Mouse (Mus musculus) midbrain, postnatal 0 days (tissue): Measurements from ENCODE around the gene Fkbp11. TPM values are rescaled to one million over a fixed set of nuclear protein-coding genes. Genes with fewer than 3 reads are reported as not detected.
A peak's percentile ranks its signal among the peaks of the same experiment; 100 is the strongest.

Experiments used
- ATAC-seq: fragments of 200-750 bp; cut with Nextera tagmentation; 2 replicates; pipeline ENCODE4 v1.8.0; 2017; ENCODE audit warnings: moderate number of reproducible peaks, mild to moderate bottlenecking, moderate TSS enrichment, moderate library complexity; ENCODE audit not compliant: low FRiP score
- DNase-seq: peaks from one replicate; pipeline ENCODE4 v3.0.0-alpha.2; 2015; ENCODE audit warnings: low spot score
- H3K27ac ChIP-seq: fragments of 300-500 bp; sonication (generic); 2 replicates; pipeline ENCODE4 v1.5.1; 2014; ENCODE audit warnings: low read depth, mild to moderate bottlenecking, low read length, mixed read lengths
- H3K27me3 ChIP-seq: fragments of 300-500 bp; sonication (generic); 2 replicates; pipeline ENCODE4 v1.6.1; 2014; ENCODE audit warnings: low read length, control low read depth, mixed read lengths; ENCODE audit not compliant: insufficient read depth
- H3K36me3 ChIP-seq: fragments of 300-500 bp; sonication (generic); 2 replicates; pipeline ENCODE4 v1.6.1; 2014; ENCODE audit warnings: low read length, control low read depth, mixed read lengths; ENCODE audit not compliant: insufficient read depth
- H3K4me1 ChIP-seq: fragments of 300-500 bp; sonication (generic); 2 replicates; pipeline ENCODE4 v1.6.1; 2014; ENCODE audit warnings: mild to moderate bottlenecking, control low read depth, antibody characterized with exemption, low read length, mixed read lengths; ENCODE audit not compliant: insufficient read depth
- H3K4me2 ChIP-seq: fragments of 300-500 bp; sonication (generic); 2 replicates; pipeline ENCODE4 v1.6.1; 2014; ENCODE audit warnings: low read depth, mild to moderate bottlenecking, low read length, mixed read lengths; ENCODE audit not compliant: poor library complexity, severe bottlenecking
- H3K4me3 ChIP-seq: fragments of 300-500 bp; sonication (generic); 2 replicates; pipeline ENCODE4 v1.5.1; 2014; ENCODE audit warnings: low read depth, mild to moderate bottlenecking, low read length, moderate library complexity
- H3K9ac ChIP-seq: fragments of 300-500 bp; sonication (generic); replicated peaks from 2 replicates; pipeline ENCODE4 v1.6.1; 2014; ENCODE audit warnings: mild to moderate bottlenecking, low read length, moderate library complexity, mixed read lengths; ENCODE audit not compliant: poor library complexity, severe bottlenecking
- H3K9me3 ChIP-seq: fragments of 300-500 bp; sonication (generic); 2 replicates; pipeline ENCODE4 v1.6.1; 2016; ENCODE audit warnings: low read length, control low read depth
- CTCF ChIP-seq: IDR thresholded peaks from 2 replicates; pipeline ENCODE4 v1.5.1; 2016; ENCODE audit warnings: antibody characterized with exemption, mild to moderate bottlenecking
- WGBS: fragments of 180-500 bp; shearing (Covaris S2); extraction: QIAGEN DNeasy Blood & Tissue Kit; methylation state at CpG from one replicate; pipeline ENCODE4 v1.1.7; 2014; 5-methylcytosine and 5-hydroxymethylcytosine counted together
- polyA plus RNA-seq: library from polyadenylated mRNA; unstranded; fragments of >200 nt; fragmentation: Nextera tagmentation; extraction: Ambion mirVana; gene quantifications from 2 replicates; pipeline ENCODE4 v1.2.1, GENCODE M21; 2015
- total RNA-seq: library from RNA; depleted of rRNA; stranded (reverse); fragments of >200 nt; gene quantifications from 2 replicates; pipeline ENCODE4 v1.2.3, GENCODE M21; 2014

The Fkbp11 gene
- total and polyA plus RNA-seq, 2 experiments from 2014 or later: 2.8 to 5.4 TPM

DNA sequence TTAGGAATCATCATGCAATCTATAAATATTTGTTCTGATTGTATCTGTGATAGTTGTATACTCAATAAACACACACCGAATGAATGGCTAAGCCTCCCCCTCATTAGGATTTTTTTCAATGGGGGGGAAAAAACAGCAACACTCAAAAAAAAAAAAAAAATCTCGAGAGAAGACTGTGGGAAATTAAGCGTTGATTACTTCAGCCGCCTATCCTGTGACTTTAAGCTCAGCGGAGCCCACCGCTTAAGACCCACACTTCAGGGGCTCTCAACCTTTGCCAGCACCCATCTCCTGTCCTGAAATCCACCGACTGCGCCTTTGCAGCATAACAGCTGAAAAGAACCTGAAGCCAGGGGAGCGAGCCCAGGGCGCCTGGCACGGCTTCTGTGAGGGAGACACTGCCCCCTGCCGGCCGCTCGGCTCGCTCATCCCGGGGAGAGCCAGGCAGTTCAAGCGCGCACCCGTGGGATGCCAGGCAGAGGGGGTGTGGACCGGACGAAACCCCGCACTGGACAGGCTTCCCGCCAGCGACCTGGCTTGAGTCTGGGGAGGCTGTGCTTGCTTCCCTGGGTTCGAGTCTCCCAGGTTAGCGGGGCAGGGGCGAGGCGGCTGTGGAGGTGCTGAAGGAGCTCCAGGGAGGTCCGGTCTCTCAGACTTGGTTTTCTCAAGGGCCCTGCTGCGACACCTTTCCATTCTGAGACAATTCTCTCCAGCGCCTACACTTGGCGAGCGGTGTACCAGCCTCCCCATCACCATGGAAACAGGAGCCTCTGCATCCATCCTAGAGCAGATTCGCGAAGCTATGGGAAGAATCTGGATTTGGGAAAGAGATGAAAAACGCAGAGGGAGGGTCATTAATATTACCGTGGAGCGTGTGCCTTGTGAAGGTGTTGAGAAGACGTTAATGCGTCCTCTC, 28.6 kb downstream of the Fkbp11 start:
- ATAC-seq (peak; percentile 90), DNase-seq (peak; percentile 84)
- peak overlapping the region; percentile 58 for H3K4me2 ChIP-seq
- H3K27me3 ChIP-seq: 0 out of 2 replicates have a peak, but pooled peaks cover 4% of the 10 kb centered on the region
- 3% methylated on average over 39 of the region's 40 CpGs for WGBS
- no peaks in the 10 kb centered on the region for H3K4me1 ChIP-seq
- no peaks in the 10 kb centered on the region for H3K36me3 ChIP-seq
- peak; percentile 95 for TF ChIP-seq CTCF
- peak overlapping the region; percentile 84 for H3K27ac ChIP-seq
- H3K4me3 ChIP-seq: peak overlapping the region; percentile 47
- H3K9ac ChIP-seq: peak overlapping the region; percentile 56; the same call in 1 of the 2 replicates
- H3K9me3 ChIP-seq: no peaks in the 10 kb centered on the region

DNA sequence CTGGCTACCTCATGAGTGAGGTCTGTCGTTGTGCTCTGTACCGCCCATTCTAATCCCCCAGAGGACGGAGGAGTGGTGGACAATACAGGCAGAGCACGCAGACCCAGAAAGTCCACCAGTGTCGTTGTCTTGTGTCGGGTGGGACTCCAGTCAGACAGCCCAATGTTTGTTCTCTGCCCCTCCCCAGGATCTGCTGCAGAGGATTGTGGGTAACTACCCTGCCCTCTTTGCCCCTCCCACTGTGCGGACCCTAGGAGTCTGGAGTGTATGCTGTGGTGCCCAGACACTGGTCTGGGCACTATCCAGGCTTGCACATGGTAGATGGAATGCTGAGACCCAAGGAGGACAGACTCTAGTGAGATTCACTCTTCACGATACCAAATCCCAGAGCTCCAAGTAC, 31.8 kb downstream of the Fkbp11 start:
- no peak overlapping the region for H3K9ac ChIP-seq
- no peak overlapping the region for H3K4me3 ChIP-seq
- 0 out of 2 replicates have a peak, but pooled peaks cover under 1% of the 10 kb centered on the region for H3K27me3 ChIP-seq
- DNase-seq (no peak), ATAC-seq (no peak)
- no peaks in the 10 kb centered on the region for H3K36me3 ChIP-seq
- H3K4me2 ChIP-seq: no peak overlapping the region
- TF ChIP-seq CTCF: no peak
- no peak overlapping the region for H3K27ac ChIP-seq
- H3K4me1 ChIP-seq: peaks cover 6% of the 10 kb centered on the region
- H3K9me3 ChIP-seq: no peaks in the 10 kb centered on the region
- WGBS: 44% methylated on average over 8 of the region's 8 CpGs

DNA sequence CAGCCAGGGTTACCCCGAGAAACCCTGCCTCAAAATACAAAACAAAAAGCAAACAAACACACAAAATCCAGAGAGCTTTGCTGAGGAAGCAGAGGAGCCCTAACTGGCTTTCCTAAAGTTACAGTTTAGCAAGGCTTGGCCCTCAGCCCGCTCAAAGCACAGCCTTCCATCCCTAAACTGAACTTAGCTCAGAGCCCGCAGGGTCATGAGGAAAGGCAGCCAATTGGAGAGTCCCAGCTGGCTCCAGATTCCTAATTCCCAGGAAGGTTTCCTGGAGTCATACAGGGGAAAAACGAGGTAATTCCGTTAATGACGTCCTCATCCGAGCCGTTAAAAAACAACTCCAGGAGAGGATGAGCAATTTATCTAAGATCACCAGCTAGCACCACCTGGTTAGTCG, 32.3 kb downstream of the Fkbp11 start:
- no peak overlapping the region for H3K4me3 ChIP-seq
- no peak for TF ChIP-seq CTCF
- H3K4me2 ChIP-seq: no peak overlapping the region
- H3K27me3 ChIP-seq: no peaks in the 10 kb centered on the region
- WGBS: 66% methylated on average over 9 of the region's 9 CpGs
- no peak for ATAC-seq
- no peak overlapping the region for H3K27ac ChIP-seq
- no peaks in the 10 kb centered on the region for H3K36me3 ChIP-seq
- no peak overlapping the region for H3K9ac ChIP-seq
- H3K9me3 ChIP-seq: no peaks in the 10 kb centered on the region
- H3K4me1 ChIP-seq: peaks cover 10% of the 10 kb centered on the region
- no peak for DNase-seq

DNA sequence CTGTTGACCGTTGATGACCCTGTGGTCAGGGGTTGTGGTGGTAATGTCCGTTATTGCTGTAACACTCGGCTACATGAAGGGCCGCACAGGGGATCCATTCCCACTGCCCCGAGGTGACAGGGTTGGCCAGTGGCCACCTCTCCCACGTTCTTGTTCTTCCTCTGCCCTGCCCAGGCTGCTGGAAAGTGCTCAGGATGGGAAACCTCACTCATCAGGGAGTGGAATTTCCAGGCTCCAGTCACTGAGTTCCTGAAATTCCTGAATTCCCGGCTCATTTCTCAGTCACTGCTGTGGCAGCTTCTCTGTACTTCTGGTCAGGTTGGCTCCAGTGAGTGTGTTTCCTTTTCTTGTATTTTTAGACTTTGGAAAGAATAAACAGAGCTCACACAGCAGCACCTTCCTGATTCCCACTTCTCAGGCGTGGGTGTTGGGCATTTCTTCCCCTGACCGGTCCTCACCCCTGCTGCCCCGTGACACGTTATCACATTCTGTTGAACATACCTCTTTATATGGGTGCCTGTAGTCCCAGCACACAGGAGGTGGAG, 35.8 kb downstream of the Fkbp11 start:
- WGBS: 53% methylated on average over 11 of the region's 11 CpGs
- Histone ChIP-seq H3K4me2 (no peak overlapping the region), H3K27me3 (no peaks in the 10 kb centered on the region), H3K36me3 (no peaks in the 10 kb centered on the region), H3K4me3 (no peak overlapping the region), H3K9me3 (no peaks in the 10 kb centered on the region), H3K4me1 (peaks cover 10% of the 10 kb centered on the region), H3K27ac (no peak overlapping the region), H3K9ac (no peak overlapping the region)
- DNase-seq: no peak
- no peak for ATAC-seq
- TF ChIP-seq CTCF: no peak

DNA sequence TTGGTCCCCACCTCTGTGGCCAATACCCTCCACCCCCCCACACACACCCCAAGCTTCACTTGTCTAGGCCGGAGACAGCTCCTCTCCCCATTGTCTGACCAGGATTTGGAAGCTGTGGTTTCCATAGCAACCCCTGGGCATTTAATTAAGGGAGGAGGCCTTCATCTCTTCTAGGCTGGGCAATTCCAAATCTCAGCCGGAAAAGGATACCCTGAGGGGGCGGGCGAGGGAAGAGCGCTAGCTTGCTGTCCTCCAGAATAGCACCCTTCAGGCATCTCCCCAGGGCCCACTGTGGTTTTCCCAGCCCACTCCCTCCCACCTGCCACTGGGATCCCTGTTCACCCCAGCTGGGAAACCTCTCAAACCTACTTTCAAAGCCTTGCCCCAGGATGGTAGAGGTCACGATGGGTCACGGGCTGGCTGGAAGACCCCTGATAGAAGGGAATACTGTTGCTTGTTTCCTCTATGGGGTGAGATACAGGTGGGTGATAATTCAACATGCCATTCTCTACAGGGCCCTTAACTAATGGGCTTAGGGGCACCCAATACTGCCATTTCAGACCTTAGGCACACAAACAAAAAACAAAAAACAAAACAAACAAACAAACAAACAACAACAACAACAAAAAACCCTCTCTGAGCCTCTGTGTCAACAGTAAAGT, 36.4 kb downstream of the Fkbp11 start:
- ATAC-seq (no peak), DNase-seq (peak; percentile 70)
- H3K27ac ChIP-seq: no peak overlapping the region
- H3K36me3 ChIP-seq: no peaks in the 10 kb centered on the region
- no peak for TF ChIP-seq CTCF
- no peaks in the 10 kb centered on the region for H3K9me3 ChIP-seq
- H3K4me3 ChIP-seq: no peak overlapping the region
- H3K4me2 ChIP-seq: peak overlapping the region; percentile 4; the same call in 1 of the 2 replicates
- 17% methylated on average over 7 of the region's 7 CpGs for WGBS
- peaks cover 10% of the 10 kb centered on the region for H3K4me1 ChIP-seq
- H3K9ac ChIP-seq: no peak overlapping the region
- H3K27me3 ChIP-seq: no peaks in the 10 kb centered on the region

DNA sequence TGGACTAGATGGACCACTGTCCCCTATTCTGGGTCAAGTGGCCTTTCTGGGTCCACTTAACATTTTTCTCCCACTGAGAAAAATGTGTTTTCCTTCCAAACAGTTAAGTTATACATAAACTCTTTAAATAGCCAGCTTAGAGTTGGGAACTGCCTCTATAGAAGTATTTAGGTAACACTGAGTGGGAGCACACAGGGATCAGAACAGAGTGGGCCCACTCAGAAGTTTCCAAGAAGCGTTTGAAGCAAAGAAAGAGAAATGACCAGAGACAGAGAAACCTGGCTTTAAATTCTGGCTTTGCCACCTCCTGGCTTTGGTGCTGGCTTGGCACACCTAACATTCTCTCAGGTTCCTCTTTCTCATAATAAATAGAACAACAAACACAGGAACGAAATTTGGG, 38.3 kb downstream of the Fkbp11 start:
- H3K36me3 ChIP-seq: no peaks in the 10 kb centered on the region
- WGBS: 76% methylated on average over 2 of the region's 2 CpGs
- no peak for TF ChIP-seq CTCF
- H3K4me2 ChIP-seq: no peak overlapping the region
- no peak overlapping the region for H3K4me3 ChIP-seq
- no peak overlapping the region for H3K9ac ChIP-seq
- DNase-seq (no peak), ATAC-seq (no peak)
- no peaks in the 10 kb centered on the region for H3K9me3 ChIP-seq
- no peak overlapping the region for H3K27ac ChIP-seq
- no peaks in the 10 kb centered on the region for H3K27me3 ChIP-seq
- peaks cover 10% of the 10 kb centered on the region for H3K4me1 ChIP-seq
